Mouse (Mus musculus): ENCODE measurements at regions not wholly inside any gene's neighbourhood (a gene's known extent, or its start where the extent isn't known, plus 50 kb on each side); places are given as distances from the start of the nearest gene placed in this dataset.

GRCm38 (mm10) chr10:19471349-19472040 lies 115.2 kb downstream of the Olig3 start:
- Histone ChIP-seq H3K4me1 (ENCODE audit: control insufficient read depth, insufficient read depth, low read length) (peaks cover 5% of the 10 kb centered on the region; the same call in 1 of the 2 replicates), H3K9ac (ENCODE audit: low read depth, low read length, severe bottlenecking) (no peak overlapping the region), H3K36me3 (ENCODE audit: control insufficient read depth, insufficient read depth, low read length) (no peaks in the 10 kb centered on the region), H3K9me3 (ENCODE audit: control insufficient read depth, low read length) (no peaks in the 10 kb centered on the region), H3K4me2 (replicated peaks; ENCODE audit: low read depth, low read length, severe bottlenecking) (0 out of 2 replicates have a peak overlapping the region, but pooled peaks have one; percentile 36), H3K27ac (replicated peaks; ENCODE audit: low read depth, low read length) (no peak overlapping the region), H3K4me3 (replicated peaks; ENCODE audit: low read length) (no peak overlapping the region), H3K27me3 (ENCODE audit: control insufficient read depth, insufficient read depth, low read length) (no peaks in the 10 kb centered on the region)
- ATAC-seq (ENCODE audit: low FRiP score, low read depth) (peak; percentile 44; the same call in 1 of the 2 replicates), DNase-seq (ENCODE audit: low spot score) (no peak)
- 33% methylated on average over 9 of the region's 9 CpGs for WGBS
- no peak for TF ChIP-seq POLR2A (IDR thresholded peaks at IDR 0.05; ENCODE audit: borderline replicate concordance, extremely low read depth, insufficient read depth, insufficient read length)

DNA sequence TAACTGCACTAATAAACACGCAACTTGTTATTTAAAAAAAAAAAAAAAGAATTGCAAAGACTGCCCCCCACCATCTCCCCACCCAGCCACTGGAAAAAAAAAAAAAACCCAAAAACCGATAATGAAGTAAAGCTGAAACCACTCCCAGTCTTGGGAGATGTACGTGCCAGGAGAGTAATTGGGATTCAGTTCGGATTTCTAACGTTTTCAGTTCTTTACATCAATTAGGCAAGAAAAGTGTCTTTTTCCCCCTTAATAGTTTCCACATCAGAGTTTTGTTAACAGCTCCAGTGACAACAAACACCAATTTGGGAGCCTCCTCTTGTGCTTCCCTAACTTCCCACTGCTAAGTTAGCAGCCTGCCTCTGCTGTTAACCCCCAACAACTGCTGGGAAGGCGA lies 115.7 kb downstream of the Olig3 start:
- WGBS, result 19% methylated on average over 6 of the region's 6 CpGs
- H3K9ac ChIP-seq (ENCODE audit: low read depth, low read length, severe bottlenecking), result no peak overlapping the region
- H3K36me3 ChIP-seq (ENCODE audit: control insufficient read depth, insufficient read depth, low read length), result no peaks in the 10 kb centered on the region
- ATAC-seq (ENCODE audit: low FRiP score, low read depth) (no peak), DNase-seq (ENCODE audit: low spot score) (no peak)
- H3K27ac ChIP-seq (replicated peaks; ENCODE audit: low read depth, low read length), result no peak overlapping the region
- H3K9me3 ChIP-seq (ENCODE audit: control insufficient read depth, low read length), result no peaks in the 10 kb centered on the region
- peak overlapping the region; percentile 36 for H3K4me2 ChIP-seq (replicated peaks; ENCODE audit: low read depth, low read length, severe bottlenecking)
- no peaks in the 10 kb centered on the region for H3K27me3 ChIP-seq (ENCODE audit: control insufficient read depth, insufficient read depth, low read length)
- no peak overlapping the region for H3K4me3 ChIP-seq (replicated peaks; ENCODE audit: low read length)
- no peak for TF ChIP-seq POLR2A (IDR thresholded peaks at IDR 0.05; ENCODE audit: borderline replicate concordance, extremely low read depth, insufficient read depth, insufficient read length)
- H3K4me1 ChIP-seq (ENCODE audit: control insufficient read depth, insufficient read depth, low read length), result peaks cover 5% of the 10 kb centered on the region; the same call in 1 of the 2 replicates

- Histone ChIP-seq H3K4me3 (replicated peaks; ENCODE audit: low read length) (no peak overlapping the region), H3K9me3 (ENCODE audit: control insufficient read depth, low read length) (no peaks in the 10 kb centered on the region), H3K27me3 (ENCODE audit: control insufficient read depth, insufficient read depth, low read length) (no peaks in the 10 kb centered on the region), H3K9ac (ENCODE audit: low read depth, low read length, severe bottlenecking) (no peak overlapping the region), H3K27ac (replicated peaks; ENCODE audit: low read depth, low read length) (no peak overlapping the region), H3K4me2 (replicated peaks; ENCODE audit: low read depth, low read length, severe bottlenecking) (no peak overlapping the region), H3K36me3 (ENCODE audit: control insufficient read depth, insufficient read depth, low read length) (no peaks in the 10 kb centered on the region), H3K4me1 (ENCODE audit: control insufficient read depth, insufficient read depth, low read length) (peaks cover 5% of the 10 kb centered on the region; the same call in 1 of the 2 replicates)
- TF ChIP-seq POLR2A (IDR thresholded peaks at IDR 0.05; ENCODE audit: borderline replicate concordance, extremely low read depth, insufficient read depth, insufficient read length), result no peak
- peak; percentile 76 for ATAC-seq (ENCODE audit: low FRiP score, low read depth)
- WGBS, result 28% methylated on average over 3 of the region's 3 CpGs
- DNase-seq (ENCODE audit: low spot score), result no peak
Observed at GRCm38 (mm10) chr10:19472949-19473535, 116.7 kb downstream of the Olig3 start.

DNA sequence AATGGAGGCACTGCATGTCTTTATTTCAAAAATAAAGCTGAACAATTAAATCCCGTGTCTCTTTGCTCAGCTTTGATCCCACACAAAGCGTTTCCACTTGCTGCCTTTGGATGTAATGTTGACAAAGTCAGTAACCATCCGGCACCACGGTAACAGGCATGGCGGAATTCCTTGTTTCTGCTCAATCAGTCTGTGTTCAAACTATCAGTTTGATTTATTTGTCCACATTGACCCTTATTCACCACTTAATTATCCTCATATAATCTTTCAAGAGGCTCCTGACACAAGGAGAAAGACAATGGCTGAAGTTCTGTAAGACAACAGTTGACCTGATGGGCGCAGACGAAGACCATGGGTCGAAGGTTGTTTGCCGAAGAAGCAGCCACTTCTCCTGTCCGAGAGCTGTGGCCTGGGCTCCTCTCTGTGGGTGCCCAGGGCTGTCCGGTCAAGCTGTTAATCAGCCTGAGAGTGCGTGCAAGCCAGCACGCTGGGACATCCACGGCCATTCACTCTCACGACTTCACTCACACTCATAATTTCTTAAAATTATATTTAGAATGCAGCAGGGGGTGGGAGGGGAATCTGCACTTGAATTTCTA lies 106.1 kb upstream of the Ifngr1 start:
- Histone ChIP-seq H3K27me3 (ENCODE audit: control insufficient read depth, insufficient read depth, low read length) (no peaks in the 10 kb centered on the region), H3K9me3 (ENCODE audit: control insufficient read depth, low read length) (no peaks in the 10 kb centered on the region), H3K4me1 (ENCODE audit: control insufficient read depth, insufficient read depth, low read length) (no peaks in the 10 kb centered on the region), H3K4me3 (replicated peaks; ENCODE audit: low read length) (no peak overlapping the region), H3K9ac (ENCODE audit: low read depth, low read length, severe bottlenecking) (no peak overlapping the region), H3K36me3 (ENCODE audit: control insufficient read depth, insufficient read depth, low read length) (no peaks in the 10 kb centered on the region), H3K4me2 (replicated peaks; ENCODE audit: low read depth, low read length, severe bottlenecking) (no peak overlapping the region), H3K27ac (replicated peaks; ENCODE audit: low read depth, low read length) (no peak overlapping the region)
- ATAC-seq (ENCODE audit: low FRiP score, low read depth) (no peak), DNase-seq (ENCODE audit: low spot score) (no peak)
- TF ChIP-seq POLR2A (IDR thresholded peaks at IDR 0.05; ENCODE audit: borderline replicate concordance, extremely low read depth, insufficient read depth, insufficient read length), result no peak
- WGBS, result 74% methylated on average over 15 of the region's 15 CpGs

DNA sequence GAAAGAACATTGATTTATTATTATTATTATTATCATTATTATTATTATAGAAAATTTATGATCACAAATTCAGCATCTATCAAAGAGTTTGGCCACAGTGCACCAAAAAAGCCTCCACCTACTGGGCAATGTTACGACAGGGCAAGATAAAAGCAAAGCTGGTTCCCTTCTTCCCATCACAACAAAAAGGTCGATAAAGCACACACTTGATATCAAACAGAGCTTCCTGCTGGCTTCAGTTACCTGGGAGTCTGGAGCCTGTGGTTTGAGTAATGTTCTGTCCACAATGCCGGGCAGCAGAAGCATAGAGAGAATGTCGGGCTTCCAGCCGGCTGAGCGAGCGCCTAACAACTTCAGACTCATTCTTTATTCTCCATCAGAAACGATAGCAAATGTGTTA lies 101.2 kb upstream of the Ifngr1 start:
- no peaks in the 10 kb centered on the region for H3K27me3 ChIP-seq (ENCODE audit: control insufficient read depth, insufficient read depth, low read length)
- DNase-seq (ENCODE audit: low spot score) (no peak), ATAC-seq (ENCODE audit: low FRiP score, low read depth) (no peak)
- H3K4me2 ChIP-seq (replicated peaks; ENCODE audit: low read depth, low read length, severe bottlenecking), result no peak overlapping the region
- H3K36me3 ChIP-seq (ENCODE audit: control insufficient read depth, insufficient read depth, low read length), result no peaks in the 10 kb centered on the region
- no peak overlapping the region for H3K4me3 ChIP-seq (replicated peaks; ENCODE audit: low read length)
- no peaks in the 10 kb centered on the region for H3K9me3 ChIP-seq (ENCODE audit: control insufficient read depth, low read length)
- H3K4me1 ChIP-seq (ENCODE audit: control insufficient read depth, insufficient read depth, low read length), result no peaks in the 10 kb centered on the region
- H3K9ac ChIP-seq (ENCODE audit: low read depth, low read length, severe bottlenecking), result no peak overlapping the region
- WGBS, result 65% methylated on average over 8 of the region's 8 CpGs
- H3K27ac ChIP-seq (replicated peaks; ENCODE audit: low read depth, low read length), result no peak overlapping the region
- TF ChIP-seq POLR2A (IDR thresholded peaks at IDR 0.05; ENCODE audit: borderline replicate concordance, extremely low read depth, insufficient read depth, insufficient read length), result no peak

All from limb, embryonic 14.5 days (tissue).